Mouse (Mus musculus) lung, postnatal 0 days (tissue): Measurements from ENCODE around the gene Smtnl1. TPM values are rescaled to one million over a fixed set of nuclear protein-coding genes. Genes with fewer than 3 reads are reported as not detected.
A peak's percentile ranks its signal among the peaks of the same experiment; 100 is the strongest.

Experiments
- ATAC-seq: fragments of 200-750 bp; cut with Nextera tagmentation; 2 replicates; pipeline ENCODE4 v1.8.0; 2017; ENCODE audit warnings: moderate library complexity
- DNase-seq: peaks from one replicate; pipeline ENCODE4 v3.0.0-alpha.2; 2016; ENCODE audit warnings: low spot score
- H3K27ac ChIP-seq: fragments of 300-500 bp; sonication (generic); 2 replicates; pipeline ENCODE4 v1.5.1; 2014; ENCODE audit warnings: antibody characterized with exemption, mild to moderate bottlenecking, low read length, mixed read lengths
- H3K27me3 ChIP-seq: fragments of 300-500 bp; sonication (generic); replicated peaks from 2 replicates; pipeline ENCODE4 v1.6.1; 2014; ENCODE audit warnings: low read length, mixed read lengths; ENCODE audit not compliant: insufficient read depth
- H3K36me3 ChIP-seq: fragments of 300-500 bp; sonication (generic); 2 replicates; pipeline ENCODE4 v1.6.1; 2014; ENCODE audit warnings: low read length, mixed read lengths; ENCODE audit not compliant: insufficient read depth
- H3K4me1 ChIP-seq: fragments of 300-500 bp; sonication (generic); 2 replicates; pipeline ENCODE4 v1.6.1; 2014; ENCODE audit warnings: antibody characterized with exemption, low read depth, low read length, mixed read lengths; ENCODE audit not compliant: insufficient read depth
- H3K4me2 ChIP-seq: fragments of 300-500 bp; sonication (generic); replicated peaks from 2 replicates; pipeline ENCODE4 v1.6.1; 2014; ENCODE audit warnings: low read depth, mild to moderate bottlenecking, low read length, moderate library complexity, mixed read lengths
- H3K4me3 ChIP-seq: fragments of 300-500 bp; sonication (generic); 2 replicates; pipeline ENCODE4 v1.5.1; 2014; ENCODE audit warnings: low read depth, low read length
- H3K9ac ChIP-seq: fragments of 300-500 bp; sonication (generic); replicated peaks from 2 replicates; pipeline ENCODE4 v1.6.1; 2014; ENCODE audit warnings: low read depth, mild to moderate bottlenecking
- H3K9me3 ChIP-seq: fragments of 300-500 bp; sonication (generic); 2 replicates; pipeline ENCODE4 v1.6.1; 2016; ENCODE audit warnings: low read length, mixed read lengths
- CTCF ChIP-seq: IDR thresholded peaks from 2 replicates; pipeline ENCODE4 v1.5.1; 2016; ENCODE audit warnings: antibody characterized with exemption, mild to moderate bottlenecking
- EP300 ChIP-seq: IDR thresholded peaks from 2 replicates; pipeline ENCODE4 v1.6.1; 2016; ENCODE audit warnings: antibody characterized with exemption, mild to moderate bottlenecking, control low read depth
- WGBS: fragments of 180-500 bp; shearing (Covaris S2); extraction: QIAGEN DNeasy Blood & Tissue Kit; methylation state at CpG from one replicate; pipeline ENCODE4 v1.1.7; 2014; 5-methylcytosine and 5-hydroxymethylcytosine counted together
- polyA plus RNA-seq: library from polyadenylated mRNA; unstranded; fragments of >200 nt; fragmentation: Nextera tagmentation; extraction: Ambion mirVana; gene quantifications from 2 replicates; pipeline ENCODE4 v1.2.1, GENCODE M21; 2015

Gene Smtnl1
- polyA plus RNA-seq, 1 experiment from 2014 or later, result 0.53 TPM

GRCm38 (mm10) chr2:84850407-84851129, 28.1 kb upstream of the Smtnl1 start:
- no peaks in the 10 kb centered on the region for H3K27me3 ChIP-seq
- peak overlapping the region; percentile 74 for H3K27ac ChIP-seq
- H3K4me2 ChIP-seq, result peak overlapping the region; percentile 38
- peaks cover 3% of the 10 kb centered on the region; the same call in 1 of the 2 replicates for H3K4me1 ChIP-seq
- ATAC-seq, result peak; percentile 72
- no peak overlapping the region for H3K9ac ChIP-seq
- H3K9me3 ChIP-seq, result no peaks in the 10 kb centered on the region
- peak; percentile 85 for TF ChIP-seq EP300
- TF ChIP-seq CTCF, result no peak
- H3K4me3 ChIP-seq, result no peak overlapping the region
- DNase-seq, result no peak
- 43% methylated on average over 7 of the region's 7 CpGs for WGBS
- H3K36me3 ChIP-seq, result no peaks in the 10 kb centered on the region

- H3K27me3 ChIP-seq, result no peaks in the 10 kb centered on the region
- ATAC-seq (no peak), DNase-seq (no peak)
- H3K27ac ChIP-seq, result no peak overlapping the region
- no peak overlapping the region for H3K9ac ChIP-seq
- H3K9me3 ChIP-seq, result no peaks in the 10 kb centered on the region
- no peak overlapping the region for H3K4me2 ChIP-seq
- no peaks in the 10 kb centered on the region for H3K36me3 ChIP-seq
- H3K4me3 ChIP-seq, result no peak overlapping the region
- H3K4me1 ChIP-seq, result peaks cover 3% of the 10 kb centered on the region; the same call in 1 of the 2 replicates
- TF ChIP-seq EP300 (no peak), CTCF (no peak)
- 33% methylated on average over 1 of the region's 1 CpGs for WGBS
These were observed 22.8 kb upstream of the Smtnl1 start for GRCm38 (mm10) chr2:84845226-84845625.

DNA sequence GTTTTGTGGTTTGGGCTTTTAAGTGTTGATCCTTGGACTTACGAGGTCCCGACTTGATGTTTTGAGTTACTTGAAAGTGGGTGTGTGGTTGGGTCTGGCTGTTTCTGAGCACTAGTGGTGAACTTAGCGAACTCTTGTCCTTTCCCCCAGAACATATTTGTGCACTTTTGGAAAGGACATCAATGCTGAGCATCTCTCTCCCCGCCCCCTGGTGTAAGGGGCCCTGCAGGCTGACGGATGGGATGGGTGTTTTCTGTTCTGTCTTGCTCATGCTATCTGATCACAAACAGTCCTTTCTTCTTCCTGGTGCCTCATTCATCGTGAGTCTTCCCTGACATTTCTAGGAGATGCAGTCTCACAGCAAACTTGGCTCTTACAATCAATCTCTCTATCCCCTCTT, 21.2 kb upstream of the Smtnl1 start:
- H3K4me1 ChIP-seq, result peaks cover 7% of the 10 kb centered on the region; the same call in 1 of the 2 replicates
- WGBS, result 55% methylated on average over 6 of the region's 6 CpGs
- H3K9ac ChIP-seq, result no peak overlapping the region
- no peak overlapping the region for H3K4me2 ChIP-seq
- DNase-seq, result no peak
- no peak overlapping the region for H3K4me3 ChIP-seq
- H3K9me3 ChIP-seq, result no peaks in the 10 kb centered on the region
- no peaks in the 10 kb centered on the region for H3K36me3 ChIP-seq
- ATAC-seq, result no peak
- H3K27ac ChIP-seq, result no peak overlapping the region
- no peak for TF ChIP-seq CTCF
- no peak for TF ChIP-seq EP300
- 0 out of 2 replicates have a peak, but pooled peaks cover 3% of the 10 kb centered on the region for H3K27me3 ChIP-seq

GRCm38 (mm10) chr2:84841905-84842304, 19.5 kb upstream of the Smtnl1 start:
- Histone ChIP-seq H3K4me3 (no peak overlapping the region), H3K27ac (no peak overlapping the region), H3K4me2 (no peak overlapping the region), H3K36me3 (no peaks in the 10 kb centered on the region), H3K27me3 (0 out of 2 replicates have a peak, but pooled peaks cover 3% of the 10 kb centered on the region), H3K9me3 (no peaks in the 10 kb centered on the region), H3K9ac (no peak overlapping the region), H3K4me1 (peaks cover 7% of the 10 kb centered on the region; the same call in 1 of the 2 replicates)
- ATAC-seq (no peak), DNase-seq (no peak)
- TF ChIP-seq EP300, result no peak

DNA sequence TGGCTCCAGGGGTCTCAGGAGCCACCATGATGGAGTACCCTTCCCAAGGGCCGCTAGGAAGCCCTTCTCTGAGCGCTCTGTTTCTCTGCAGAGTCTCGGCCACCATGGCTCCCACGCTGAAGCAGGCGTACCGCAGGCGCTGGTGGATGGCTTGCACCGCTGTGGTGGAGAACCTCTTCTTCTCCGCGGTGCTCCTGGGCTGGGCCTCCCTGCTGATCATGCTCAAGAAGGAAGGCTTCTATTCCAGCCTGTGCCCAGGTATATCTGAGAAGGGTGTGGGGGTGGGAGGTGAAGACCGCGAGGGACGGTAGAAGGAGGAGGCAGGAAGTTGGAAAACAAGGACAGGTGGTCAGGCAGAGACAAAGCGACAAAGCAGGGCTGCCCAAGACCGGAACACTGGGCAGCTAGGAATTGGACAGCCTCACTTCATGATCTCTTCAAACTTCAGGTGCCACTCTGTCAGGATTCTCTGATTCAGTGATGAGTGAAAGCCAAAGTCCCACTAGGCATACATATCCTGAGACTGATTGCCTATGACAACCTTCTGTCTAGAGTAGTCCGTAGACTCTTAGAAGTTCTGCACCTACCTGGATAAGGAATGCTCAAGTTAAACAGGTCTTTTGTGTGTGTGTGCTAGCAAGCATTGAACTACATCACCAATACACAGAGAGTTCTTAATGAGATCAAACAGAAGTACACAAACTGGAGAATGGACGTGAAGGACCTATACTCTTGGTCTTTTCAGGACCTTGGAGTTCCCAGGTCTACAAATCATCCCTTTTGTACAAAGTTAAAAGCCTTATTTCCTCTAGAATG, 18.5 kb upstream of the Smtnl1 start:
- no peak for DNase-seq
- no peaks in the 10 kb centered on the region for H3K9me3 ChIP-seq
- H3K4me2 ChIP-seq, result peak overlapping the region; percentile 80
- H3K4me3 ChIP-seq, result peak overlapping the region; percentile 58
- 0 out of 2 replicates have a peak, but pooled peaks cover 3% of the 10 kb centered on the region for H3K27me3 ChIP-seq
- ATAC-seq, result peak; percentile 4; the same call in 1 of the 2 replicates
- H3K36me3 ChIP-seq, result no peaks in the 10 kb centered on the region
- TF ChIP-seq CTCF, result no peak
- TF ChIP-seq EP300, result no peak
- WGBS, result 7% methylated on average over 17 of the region's 17 CpGs
- peak overlapping the region; percentile 71 for H3K9ac ChIP-seq
- H3K4me1 ChIP-seq, result peaks cover 7% of the 10 kb centered on the region; the same call in 1 of the 2 replicates
- H3K27ac ChIP-seq, result 0 out of 2 replicates have a peak overlapping the region, but pooled peaks have one; percentile 74
